Mouse (Mus musculus) spleen, postnatal 14 days (tissue): Measurements from ENCODE around the gene Lrrc51.
"Not testable (repeated sequence)": the region's sequence is repeated elsewhere in the genome, so short reads cannot be mapped to it uniquely, and the experiment has no call there.

ENCODE experiments used
- DNase-seq, 2 experiments: peaks; one replicate each; pipeline ENCODE4 v3.0.0; 2021 to 2022; ENCODE audit warnings: low spot score in 2 of 2

Lrrc51 gene

DNA sequence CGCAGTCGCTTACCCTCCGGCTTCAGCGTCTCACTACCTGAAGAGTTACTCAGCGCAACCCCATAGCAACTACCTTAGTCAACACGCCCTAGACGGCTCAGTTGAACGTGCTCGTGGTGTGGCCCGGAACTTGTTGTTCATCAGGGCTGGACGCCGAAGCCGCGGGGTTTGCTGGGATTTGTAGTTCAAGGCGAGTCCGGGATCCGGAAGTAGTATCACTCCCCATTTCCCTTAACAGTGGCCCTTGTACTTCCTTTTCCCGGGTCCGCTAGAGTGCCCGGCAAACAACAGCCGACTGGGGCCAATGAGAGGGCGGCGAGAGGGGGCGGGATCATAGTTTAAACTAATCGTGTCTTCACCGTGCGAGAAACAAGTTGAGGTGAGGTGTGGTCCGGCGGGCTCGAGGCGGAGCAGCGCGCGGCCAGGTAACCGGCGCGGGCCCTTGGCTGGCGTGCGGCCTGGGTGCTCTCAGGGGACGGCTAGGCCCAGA, at the start of gene Lrrc51, which contains the start of gene Numa1:
Lrrc51 (minus strand) TSS at position 145 of the 490 bp plus-strand sequence.
Numa1 (plus strand) TSS at position 361 of the 490 bp plus-strand sequence.
- DNase-seq: peak; percentile 90 to 95

DNA sequence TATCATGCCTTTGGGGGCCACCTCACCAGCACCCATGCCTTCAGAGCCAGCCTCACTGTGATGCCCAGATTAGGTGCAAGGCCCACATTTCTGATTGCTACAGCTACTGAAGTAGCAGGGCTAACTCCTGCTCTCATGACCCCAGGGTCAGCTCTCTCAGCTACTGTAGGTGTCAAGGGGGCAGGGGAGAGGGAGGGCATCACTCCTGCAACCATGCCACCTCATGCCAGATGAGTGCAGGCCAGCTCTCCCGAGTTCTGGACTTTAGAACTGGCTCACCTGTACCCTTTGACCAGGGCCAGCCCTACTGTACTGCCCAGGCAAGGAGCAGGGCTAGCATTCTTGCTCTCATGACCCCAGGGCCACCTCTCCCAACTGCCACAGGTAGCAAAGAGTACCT, 49.0 kb upstream of the Lrrc51 start:
- DNase-seq: no peak

DNA sequence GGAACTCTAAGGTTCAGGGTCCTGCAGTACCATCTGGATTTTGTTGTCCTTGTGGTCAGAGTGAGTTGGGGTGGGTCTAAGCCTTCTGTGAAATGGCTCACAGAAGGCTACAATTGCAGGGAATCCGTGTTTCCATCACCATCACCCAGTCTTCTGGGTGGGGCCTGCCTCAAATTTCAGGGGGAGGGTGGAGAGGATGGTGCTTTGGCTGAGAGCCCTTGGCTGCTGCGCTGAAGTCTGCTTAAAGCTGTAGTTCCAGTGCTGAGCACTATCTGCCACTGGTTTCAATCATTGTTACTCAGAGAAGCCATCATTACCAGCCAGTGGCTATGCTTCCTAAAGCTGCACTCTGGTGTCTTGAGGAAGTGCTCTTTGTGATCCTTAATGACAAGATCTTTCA, 40.8 kb upstream of the Lrrc51 start:
- DNase-seq: no peak

DNA sequence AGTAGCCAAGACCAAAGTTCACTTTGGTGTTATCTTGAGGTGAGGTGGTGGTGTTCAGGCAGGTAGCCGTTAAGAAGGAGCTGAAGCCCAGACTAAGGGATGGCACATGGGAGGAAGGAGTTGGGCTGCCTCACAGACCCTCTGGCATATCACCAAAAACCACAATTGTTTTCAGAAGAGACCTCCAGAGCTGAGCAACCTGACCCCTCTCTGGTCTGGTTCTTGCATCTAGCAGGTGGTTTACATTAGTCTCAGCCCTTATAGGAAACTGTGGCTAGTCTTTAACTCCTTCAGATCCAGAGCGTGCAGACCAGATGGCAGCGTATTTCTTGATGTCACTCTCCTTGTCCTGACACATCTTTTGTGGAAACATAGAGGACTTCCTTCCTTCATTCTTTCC, 40.0 kb upstream of the Lrrc51 start:
- DNase-seq: no peak

DNA sequence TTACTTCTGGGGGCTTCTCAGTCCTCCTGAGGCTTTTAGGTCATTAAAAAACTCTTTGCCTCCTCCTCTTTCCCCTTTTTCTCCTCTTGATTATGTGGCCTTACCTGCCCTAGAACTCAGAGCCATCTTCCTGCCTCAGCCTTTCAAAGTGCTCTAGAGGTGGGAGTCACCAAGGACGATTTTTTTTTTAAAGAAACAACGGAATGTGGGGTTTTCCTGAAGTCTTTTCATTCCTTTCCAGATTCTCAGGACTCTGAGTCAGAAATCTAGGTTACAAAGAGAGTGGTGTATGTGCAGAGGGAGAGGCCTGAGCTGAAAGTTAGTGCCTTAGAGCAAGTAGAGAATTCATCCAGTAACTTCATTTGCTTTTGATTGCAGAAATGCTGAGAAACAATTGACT, 38.0 kb upstream of the Lrrc51 start:
- DNase-seq: no peak

DNA sequence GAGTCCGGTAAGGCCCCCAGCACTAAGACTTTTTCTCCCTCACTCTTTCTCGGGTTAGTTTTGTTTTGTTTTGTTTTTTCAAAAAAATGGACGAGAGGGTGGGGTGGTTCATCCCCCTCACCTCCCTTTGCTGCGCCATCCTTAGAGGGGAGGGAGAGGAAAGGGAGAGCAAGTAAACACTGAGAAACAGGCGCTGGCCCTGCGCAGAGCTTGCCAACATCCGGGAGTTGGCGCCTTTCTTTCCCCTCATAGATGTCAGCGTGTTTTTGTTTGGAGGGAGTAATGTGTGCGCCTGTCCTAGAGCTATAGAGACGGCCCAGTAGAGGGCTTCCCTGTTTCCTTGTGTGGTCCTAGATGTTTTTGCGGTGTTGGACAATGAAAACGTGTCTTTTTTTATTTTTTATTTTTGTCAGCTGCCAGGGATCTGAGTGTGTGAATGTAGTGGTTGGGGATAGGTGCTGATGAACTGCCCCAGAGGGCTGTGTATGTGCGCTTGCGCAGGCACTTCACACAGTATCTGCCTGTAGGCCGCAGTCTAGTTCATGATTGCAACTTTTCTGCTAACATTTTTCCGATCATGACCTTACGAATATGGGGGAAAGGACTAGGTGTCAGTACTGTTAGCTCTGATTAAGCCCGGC, 37.2 kb upstream of the Lrrc51 start:
- peak; percentile 16 to 38 for DNase-seq

DNA sequence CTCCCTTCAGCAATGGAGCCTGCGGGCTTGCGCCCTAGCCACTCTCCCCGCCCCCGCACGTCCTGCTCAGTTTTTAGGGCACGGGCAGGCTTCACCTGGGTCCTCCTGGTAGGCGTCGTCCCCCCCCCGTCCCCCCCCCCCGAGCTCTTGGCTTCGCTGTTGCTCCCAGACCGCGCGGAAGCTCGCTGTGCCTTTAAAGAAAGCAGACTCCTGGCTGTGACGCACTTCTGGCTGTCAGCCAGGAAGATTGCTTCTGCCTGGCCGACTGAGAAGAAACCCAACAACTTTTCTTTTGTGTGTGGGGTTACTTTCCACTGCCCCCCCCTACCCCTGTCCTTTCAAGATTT, 36.7 kb upstream of the Lrrc51 start:
- DNase-seq: peak; percentile 63 to 78

DNA sequence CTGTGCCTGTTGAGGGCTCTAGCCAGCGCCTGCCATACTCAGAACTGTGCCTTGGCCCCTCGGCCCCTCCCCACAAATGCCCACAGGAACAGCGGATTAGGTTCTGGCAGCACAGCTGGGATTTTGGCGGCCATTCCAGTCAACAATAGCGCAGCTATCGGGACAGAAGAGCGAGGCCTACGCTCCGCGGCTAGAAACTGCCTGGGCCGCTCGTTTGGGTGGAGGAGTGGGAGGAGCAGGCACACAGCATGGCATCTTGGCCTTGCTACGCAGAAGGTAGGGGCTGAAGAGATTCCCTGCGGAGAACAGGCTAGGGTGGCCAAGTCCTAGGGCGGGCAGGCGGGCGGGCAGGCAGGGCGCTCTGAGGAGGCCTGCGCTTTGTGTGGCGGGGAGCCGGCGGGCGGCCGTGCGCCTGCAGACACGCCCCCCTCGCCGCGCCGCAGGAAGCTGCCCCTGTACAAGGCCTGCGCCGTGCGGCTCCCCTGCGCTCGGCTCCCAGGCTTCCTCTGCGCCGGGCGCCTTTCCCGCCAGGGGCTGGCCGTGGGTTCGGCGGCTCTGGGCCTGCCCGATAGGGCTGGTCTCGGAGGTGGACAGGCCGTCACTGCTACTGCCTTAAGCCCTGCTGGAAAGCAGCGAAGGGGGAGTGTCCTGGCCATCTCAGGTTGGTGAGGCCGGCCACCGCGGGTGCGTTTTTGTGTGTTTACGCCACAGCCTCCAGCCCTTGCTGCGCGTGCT, 36.2 kb upstream of the Lrrc51 start:
- peak; percentile 58 to 67 for DNase-seq

DNA sequence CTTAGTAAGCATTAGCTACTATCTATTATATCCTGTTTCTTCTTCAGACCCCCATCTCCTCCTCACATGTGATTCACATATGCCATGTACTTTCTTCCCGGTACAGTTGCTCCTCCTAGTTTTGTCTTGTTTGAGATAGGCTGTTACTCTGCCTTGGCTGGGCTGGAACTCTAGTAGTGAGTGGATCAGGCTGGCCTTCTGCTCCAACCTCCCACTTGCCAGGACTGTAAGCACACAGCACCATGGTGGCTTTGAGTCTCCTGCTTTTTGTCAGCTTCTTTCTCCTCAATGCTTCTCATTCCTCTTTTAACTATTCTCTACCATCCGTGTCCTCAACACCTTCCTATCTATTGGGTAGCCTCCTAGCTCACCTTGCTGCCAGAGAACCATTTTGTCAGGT, 35.1 kb upstream of the Lrrc51 start:
- DNase-seq: no peak

DNA sequence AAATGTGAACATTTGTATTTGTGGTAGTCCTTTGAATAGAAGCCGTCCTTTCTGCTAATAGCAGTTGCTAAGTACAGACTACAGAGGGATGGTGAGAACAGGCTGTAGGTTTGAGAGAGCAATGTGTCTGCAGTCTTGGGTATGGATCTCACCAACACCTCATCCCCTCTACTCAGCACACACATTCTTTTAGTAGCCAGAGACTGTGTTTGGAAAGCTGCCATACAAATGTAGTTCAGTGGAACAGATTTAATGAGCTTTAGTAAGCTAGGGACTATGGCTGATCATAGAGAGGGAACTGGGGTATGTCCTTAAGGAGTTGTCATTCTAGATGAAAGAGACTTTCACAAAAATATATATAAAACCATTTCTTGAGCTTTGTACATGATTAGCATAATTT, 33.6 kb upstream of the Lrrc51 start:
- DNase-seq: no peak

DNA sequence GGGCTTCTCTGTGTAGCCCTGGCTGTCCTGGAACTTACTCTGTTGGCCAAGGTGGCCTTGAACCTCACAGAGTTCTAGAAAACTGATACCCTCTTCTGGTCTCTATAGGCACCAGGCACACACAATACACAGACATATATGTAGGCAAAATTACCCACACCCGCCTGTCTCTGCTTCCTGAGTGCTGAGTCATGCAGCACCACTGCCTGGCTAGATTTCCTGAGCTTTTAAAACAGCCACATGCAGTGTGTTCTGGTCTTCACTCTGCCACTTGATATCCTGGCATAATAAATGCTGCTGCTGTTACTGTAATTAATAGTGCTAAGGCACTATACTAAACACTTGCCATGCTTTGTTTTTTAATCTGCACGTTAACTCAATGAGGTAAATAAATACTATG, 31.9 kb upstream of the Lrrc51 start:
- no peak for DNase-seq

DNA sequence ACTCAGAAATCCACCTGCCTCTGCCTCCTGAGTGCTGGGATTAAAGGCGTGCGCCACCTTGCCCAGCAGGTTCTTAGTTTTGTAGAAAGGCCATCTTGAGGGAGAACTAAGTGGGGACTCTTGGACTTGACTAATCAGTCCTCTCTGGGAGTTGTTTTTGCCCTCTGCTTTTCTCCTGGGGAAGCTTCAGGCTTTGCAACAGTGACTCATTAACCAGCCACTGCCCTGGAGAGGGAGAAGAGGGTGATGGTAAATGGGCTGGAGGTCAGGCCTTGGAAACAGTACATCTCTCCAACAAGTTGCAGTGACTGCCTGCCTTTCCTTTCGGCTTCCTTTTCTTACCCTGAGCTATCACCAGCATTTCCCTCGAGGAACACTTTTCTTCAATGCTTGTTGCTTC, 30.9 kb upstream of the Lrrc51 start:
- DNase-seq: no peak

DNA sequence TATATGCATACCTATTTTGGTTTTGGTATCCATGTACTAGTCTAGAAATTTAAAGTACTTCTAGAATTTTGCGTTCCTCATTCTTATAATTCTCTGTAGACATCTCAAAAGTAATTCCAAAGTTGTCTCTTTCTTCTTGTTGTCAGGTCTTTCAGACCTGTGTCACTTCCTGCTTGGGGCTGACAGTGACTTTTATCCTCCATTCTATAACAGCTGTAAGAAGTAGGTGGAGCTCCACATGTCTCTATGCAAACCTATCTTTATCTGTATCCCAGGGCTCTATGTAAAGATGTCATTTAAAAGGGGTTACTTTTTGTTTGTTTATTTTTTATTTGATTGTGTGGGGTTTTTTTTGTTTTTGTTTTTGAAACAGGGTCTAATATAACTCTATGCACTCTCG, 29.9 kb upstream of the Lrrc51 start:
- no peak for DNase-seq

DNA sequence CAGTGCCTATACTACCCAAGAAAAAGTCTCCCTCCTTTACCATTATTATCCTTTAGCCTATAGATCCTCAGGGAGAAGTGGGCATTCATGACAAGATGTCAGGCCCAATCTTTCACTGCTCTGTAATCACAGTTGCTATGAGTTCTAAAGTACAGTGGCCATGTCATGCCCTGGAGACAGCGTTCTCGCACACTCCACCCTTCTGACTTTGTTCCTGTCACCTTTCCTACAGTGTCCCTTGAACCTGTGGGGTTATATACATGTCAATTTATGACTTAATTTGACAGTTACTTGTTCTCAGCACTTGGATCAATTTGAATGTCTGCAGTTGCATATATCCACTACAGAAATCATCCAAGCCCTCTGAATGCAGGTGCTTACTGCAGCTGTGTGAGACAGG, 29.1 kb upstream of the Lrrc51 start:
- DNase-seq: no peak

DNA sequence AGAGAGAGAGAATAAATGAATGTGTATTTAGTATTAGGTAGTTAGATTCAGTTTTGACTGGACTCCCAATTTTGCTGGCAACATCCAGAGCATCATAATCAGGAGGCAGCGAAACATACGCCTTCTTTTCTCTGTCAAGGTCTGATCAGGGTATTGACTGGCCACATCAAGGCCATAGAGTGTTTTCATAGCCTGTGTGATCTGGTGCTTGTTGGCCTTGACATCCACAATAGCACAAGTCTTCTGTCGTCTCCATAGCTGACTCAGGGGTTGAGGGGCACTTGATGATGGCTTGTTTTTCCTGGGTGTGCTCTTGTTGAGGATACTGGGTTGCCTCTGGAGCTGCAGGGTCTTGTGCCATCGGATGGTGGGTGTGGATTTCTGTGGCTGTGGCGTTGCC, 23.2 kb upstream of the Lrrc51 start:
- DNase-seq: no peak

DNA sequence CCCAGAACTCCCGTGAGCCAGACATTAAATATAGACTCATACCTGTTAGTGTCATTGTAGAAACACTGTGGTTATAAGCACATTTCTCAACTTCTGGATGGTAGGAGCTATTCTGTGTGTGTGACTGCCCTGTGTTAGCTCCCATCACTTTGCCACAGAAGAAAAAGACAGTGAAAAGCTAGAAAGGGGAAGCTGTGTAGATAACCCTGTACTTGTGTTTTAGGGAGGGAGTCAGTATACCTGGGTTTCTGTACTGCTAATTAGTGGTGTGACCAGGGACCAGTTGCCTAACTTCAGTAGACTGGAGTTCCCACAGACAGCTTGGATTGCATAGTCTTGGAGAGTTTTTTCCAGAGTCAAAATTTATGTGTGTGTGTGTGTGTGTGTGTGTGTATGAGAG, 22.8 kb upstream of the Lrrc51 start:
- no peak for DNase-seq

DNA sequence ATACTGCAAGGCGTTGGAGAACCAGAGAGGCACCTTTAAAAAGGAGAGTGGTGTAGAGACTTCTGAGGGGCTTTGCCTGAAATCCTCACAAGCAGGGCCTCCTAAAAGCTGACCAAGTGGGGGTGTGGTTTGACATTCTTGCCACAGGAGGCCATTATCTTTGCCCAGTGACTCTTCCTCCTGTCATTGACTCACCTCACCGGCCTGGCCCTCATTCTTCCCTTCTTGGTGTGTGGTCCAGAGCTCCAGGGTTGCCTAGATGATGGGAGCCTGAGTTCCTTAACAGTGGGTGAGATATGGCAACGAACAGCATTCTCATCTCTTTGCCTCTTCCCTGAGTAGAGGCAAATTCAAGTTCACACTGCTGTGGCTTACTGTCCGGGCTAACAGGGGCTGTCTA, 22.2 kb upstream of the Lrrc51 start:
- no peak for DNase-seq

DNA sequence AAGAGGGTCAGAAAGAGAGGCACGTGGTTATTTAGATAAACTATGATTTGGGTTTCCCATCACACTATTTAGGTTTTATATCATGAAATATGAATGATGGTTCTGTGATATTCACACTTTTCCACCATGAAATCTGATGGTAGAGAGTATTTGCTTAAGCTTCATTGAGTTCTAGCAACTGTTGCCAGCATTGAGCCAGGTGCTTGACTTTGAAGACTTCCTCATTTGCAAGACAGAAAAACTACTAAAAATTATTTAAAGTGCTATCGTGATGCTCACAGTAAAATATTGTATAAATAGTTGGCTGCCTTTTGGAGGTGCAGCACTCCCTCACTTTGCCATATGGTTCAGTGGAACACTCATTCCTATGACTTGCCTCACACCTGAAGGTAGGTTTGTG, 21.6 kb upstream of the Lrrc51 start:
- no peak for DNase-seq

DNA sequence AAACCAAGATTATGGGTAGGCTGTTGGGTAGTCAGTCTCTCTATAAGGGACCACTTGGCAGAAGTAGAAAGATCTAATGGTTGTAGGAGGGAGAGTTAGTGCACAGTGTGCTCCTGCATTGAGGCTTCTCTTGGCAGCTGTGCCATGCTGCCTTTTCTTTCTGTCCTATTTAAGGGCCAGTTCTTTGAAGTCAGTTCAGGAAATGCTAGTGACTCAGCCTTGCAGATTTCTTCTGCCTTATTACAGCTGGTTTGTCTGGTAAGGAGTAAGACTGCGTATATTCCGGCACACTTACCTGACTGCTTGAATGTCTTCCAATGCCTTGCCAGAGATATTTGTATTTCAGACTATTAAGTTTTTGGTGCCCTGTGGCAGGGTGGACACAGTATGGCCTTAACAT, 20.5 kb upstream of the Lrrc51 start:
- DNase-seq: no peak

DNA sequence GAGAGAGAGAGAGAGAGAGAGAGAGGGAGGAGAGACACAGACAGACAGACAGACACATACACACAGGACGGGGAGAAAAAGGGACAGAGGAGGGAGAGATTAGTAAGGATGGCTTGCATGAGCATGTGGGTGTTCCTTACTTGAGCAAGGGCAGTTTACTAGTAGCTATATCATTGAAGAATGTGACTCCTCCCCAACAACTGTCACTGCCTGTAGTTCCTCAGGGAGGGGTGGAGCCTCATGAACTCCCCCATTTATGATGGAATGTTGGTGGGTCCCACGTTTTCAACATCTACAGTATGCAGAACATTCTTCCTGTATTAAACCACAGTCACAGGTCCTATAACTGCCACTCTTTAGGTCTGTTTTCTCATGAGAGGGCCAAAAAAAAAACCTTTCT, 18.4 kb upstream of the Lrrc51 start:
- no peak for DNase-seq

DNA sequence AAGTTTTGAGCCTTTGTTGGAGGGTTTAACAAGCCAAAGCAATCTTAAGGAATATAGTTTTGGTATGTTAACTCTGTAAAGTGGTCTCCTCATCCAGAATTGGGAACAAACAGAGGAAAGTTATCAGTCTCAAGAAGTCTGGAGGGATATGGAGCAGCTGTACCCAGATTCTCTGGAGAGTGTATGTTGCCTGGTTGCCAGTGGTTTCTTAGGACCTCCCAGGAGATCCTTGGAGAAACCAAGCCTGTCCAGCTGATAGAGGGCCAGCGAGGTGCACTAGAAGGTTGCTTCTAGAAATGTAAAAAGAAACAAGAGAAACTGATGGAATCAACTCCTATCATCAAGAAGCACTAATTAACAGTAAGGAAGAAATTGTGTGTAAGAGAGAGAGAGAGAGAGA, 18.0 kb upstream of the Lrrc51 start:
- no peak for DNase-seq

DNA sequence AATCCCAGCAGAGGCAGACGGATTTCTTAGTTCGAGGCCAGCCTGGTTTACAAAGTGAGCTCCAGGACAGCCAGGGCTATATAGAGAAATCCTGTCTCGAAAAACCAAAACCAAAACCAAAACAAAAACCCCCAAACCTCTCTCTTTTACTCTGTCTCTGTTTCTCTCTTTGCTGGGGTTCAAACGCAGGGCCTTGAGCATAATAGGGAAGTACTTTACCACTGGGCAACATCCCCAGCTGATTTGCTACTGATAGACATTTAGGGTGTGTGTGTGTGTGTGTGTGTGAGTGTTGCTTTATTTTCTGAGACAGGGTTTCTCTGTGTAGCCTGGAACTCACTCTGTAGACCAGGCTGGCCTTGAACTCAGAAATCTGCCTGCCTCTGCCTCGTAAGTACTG, 15.3 kb upstream of the Lrrc51 start:
- DNase-seq: not testable (repeated sequence)

DNA sequence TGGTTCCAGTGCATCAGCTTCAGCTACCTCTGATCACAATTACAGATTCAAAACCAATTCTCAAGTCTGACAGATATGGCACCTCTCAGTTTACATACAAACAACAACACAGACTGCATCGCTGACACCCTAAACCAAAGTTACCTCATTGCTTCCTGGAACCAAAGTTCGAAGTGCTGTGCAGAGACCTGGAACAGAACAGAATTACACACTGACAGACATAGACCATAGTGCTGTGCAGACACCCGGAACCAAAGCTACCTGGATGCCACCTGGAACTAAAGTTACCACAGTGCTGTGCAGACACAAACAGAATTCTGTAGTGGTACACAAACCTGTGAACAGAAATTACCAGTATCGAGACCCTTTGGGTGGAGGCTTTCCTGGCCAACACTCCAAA, 6.1 kb upstream of the Lrrc51 start:
- DNase-seq: no peak

DNA sequence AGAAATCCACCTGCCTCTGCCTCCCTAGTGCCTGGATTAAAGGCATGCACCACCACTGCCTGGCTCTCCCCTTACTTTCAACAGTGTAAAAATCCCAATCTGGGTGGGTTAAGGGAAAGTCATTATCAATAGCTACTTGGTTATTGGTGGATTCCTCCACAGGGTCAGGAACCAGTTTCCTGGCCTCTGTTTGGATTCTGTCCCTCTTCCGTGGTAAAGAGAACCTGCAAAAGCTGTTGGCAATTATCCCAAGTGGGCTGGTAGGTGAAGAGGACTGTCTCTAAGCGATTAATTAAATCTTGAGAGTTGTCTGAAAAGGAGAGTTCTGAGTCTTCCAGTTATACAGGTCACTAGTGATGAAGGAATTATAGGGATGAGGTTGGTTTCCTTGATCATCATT, 4.7 kb upstream of the Lrrc51 start:
- no peak for DNase-seq
